Mouse (Mus musculus) liver, embryonic 15.5 days (tissue): Measurements from ENCODE around the gene Gstp3. TPM values are rescaled to one million over a fixed set of nuclear protein-coding genes. Genes with fewer than 3 reads are reported as not detected.
A peak's percentile ranks its signal among the peaks of the same experiment; 100 is the strongest.
"Not testable (repeated sequence)": the region's sequence is repeated elsewhere in the genome, so short reads cannot be mapped to it uniquely, and the experiment has no call there.

Source experiments
- ATAC-seq: fragments of 200-750 bp; cut with Nextera tagmentation; 2 replicates; pipeline ENCODE4 v1.8.0; 2017; ENCODE audit warnings: moderate number of reproducible peaks, mild to moderate bottlenecking, moderate library complexity; ENCODE audit not compliant: insufficient read depth
- H3K27ac ChIP-seq: fragments of 300-500 bp; sonication (generic); replicated peaks from 2 replicates; pipeline ENCODE4 v1.5.1; 2015; ENCODE audit warnings: mild to moderate bottlenecking, inconsistent platforms
- H3K27me3 ChIP-seq: fragments of 300-500 bp; sonication (generic); 2 replicates; pipeline ENCODE4 v1.6.1; 2015; ENCODE audit warnings: mild to moderate bottlenecking, inconsistent platforms
- H3K36me3 ChIP-seq: fragments of 300-500 bp; sonication (generic); replicated peaks from 2 replicates; pipeline ENCODE4 v1.6.1; 2015; ENCODE audit warnings: moderate library complexity, mild to moderate bottlenecking, inconsistent platforms
- H3K4me1 ChIP-seq: fragments of 300-500 bp; sonication (generic); replicated peaks from 2 replicates; pipeline ENCODE4 v1.6.1; 2015; ENCODE audit warnings: inconsistent platforms
- H3K4me2 ChIP-seq: fragments of 300-500 bp; sonication (generic); 2 replicates; pipeline ENCODE4 v1.6.1; 2015; ENCODE audit warnings: moderate library complexity, mild to moderate bottlenecking, inconsistent platforms
- H3K4me3 ChIP-seq: fragments of 300-500 bp; sonication (generic); replicated peaks from 2 replicates; pipeline ENCODE4 v1.5.1; 2015; ENCODE audit warnings: mild to moderate bottlenecking, inconsistent platforms
- H3K9ac ChIP-seq: fragments of 300-500 bp; sonication (generic); 2 replicates; pipeline ENCODE4 v1.6.1; 2015; ENCODE audit warnings: moderate library complexity, mild to moderate bottlenecking, inconsistent platforms
- H3K9me3 ChIP-seq: fragments of 300-500 bp; sonication (generic); replicated peaks from 2 replicates; pipeline ENCODE4 v1.6.1; 2016; ENCODE audit warnings: inconsistent platforms
- WGBS: fragments of 180-500 bp; shearing (Covaris S2); methylation state at CpG from one replicate; pipeline ENCODE4 v1.1.7; 2015; ENCODE audit warnings: mixed read lengths; ENCODE audit not compliant: insufficient replicate concordance; 5-methylcytosine and 5-hydroxymethylcytosine counted together
- polyA plus RNA-seq: library from polyadenylated mRNA; unstranded; fragments of >200 nt; fragmentation: Nextera tagmentation; extraction: Ambion mirVana; gene quantifications from 2 replicates; pipeline ENCODE4 v1.2.1, GENCODE M21; 2015

The Gstp3 gene
- polyA plus RNA-seq, 1 experiment from 2014 or later, result 77.6 TPM

GRCm38 (mm10) chr19:4064501-4064900 is 5.1 kb upstream of the Gstp3 start:
- H3K27me3 ChIP-seq, H3K27ac ChIP-seq, H3K4me3 ChIP-seq, H3K9ac ChIP-seq, H3K36me3 ChIP-seq, ATAC-seq, H3K4me2 ChIP-seq, H3K9me3 ChIP-seq: not testable (repeated sequence)
- H3K4me1 ChIP-seq, result peaks cover 27% of the 10 kb centered on the region
- WGBS, result 13% methylated on average over 6 of the region's 11 CpGs

- 27% methylated on average over 4 of the region's 4 CpGs for WGBS
- not testable (repeated sequence) for H3K4me3 ChIP-seq
- 0 out of 2 replicates have a peak overlapping the region, but pooled peaks have one; percentile 33 for H3K27ac ChIP-seq
Observed at GRCm38 (mm10) chr19:4063357-4063756, 4.0 kb upstream of the Gstp3 start.

GRCm38 (mm10) chr19:4060899-4061465 is 1.6 kb upstream of the Gstp3 start:
- H3K27ac ChIP-seq, result peak overlapping the region; percentile 62
- H3K4me1 ChIP-seq, result peaks cover 54% of the 10 kb centered on the region

More at GRCm38 (mm10) chr19:4063357-4063756, 4.0 kb upstream of the Gstp3 start:
- H3K9me3 ChIP-seq, H3K36me3 ChIP-seq, ATAC-seq, H3K4me2 ChIP-seq, H3K27me3 ChIP-seq, H3K9ac ChIP-seq: not testable (repeated sequence)
- peaks cover 38% of the 10 kb centered on the region for H3K4me1 ChIP-seq

GRCm38 (mm10) chr19:4060044-4060898 is 902 bp upstream of the Gstp3 start:
- H3K9me3 ChIP-seq, ATAC-seq, H3K36me3 ChIP-seq, H3K9ac ChIP-seq, H3K4me2 ChIP-seq, H3K27me3 ChIP-seq, H3K4me3 ChIP-seq: not testable (repeated sequence)
- peaks cover 61% of the 10 kb centered on the region for H3K4me1 ChIP-seq
- H3K27ac ChIP-seq, result peak overlapping the region; percentile 91
- 75% methylated on average over 8 of the region's 8 CpGs for WGBS

More at GRCm38 (mm10) chr19:4060899-4061465, 1.6 kb upstream of the Gstp3 start:
- Histone ChIP-seq H3K9ac (no peak overlapping the region), H3K9me3 (no peaks in the 10 kb centered on the region), H3K4me2 (no peak overlapping the region), H3K36me3 (no peaks in the 10 kb centered on the region), H3K27me3 (no peaks in the 10 kb centered on the region), H3K4me3 (no peak overlapping the region)
- whole genome bisulfite sequencing, result 65% methylated on average over 6 of the region's 6 CpGs
- no peak for ATAC-seq

DNA sequence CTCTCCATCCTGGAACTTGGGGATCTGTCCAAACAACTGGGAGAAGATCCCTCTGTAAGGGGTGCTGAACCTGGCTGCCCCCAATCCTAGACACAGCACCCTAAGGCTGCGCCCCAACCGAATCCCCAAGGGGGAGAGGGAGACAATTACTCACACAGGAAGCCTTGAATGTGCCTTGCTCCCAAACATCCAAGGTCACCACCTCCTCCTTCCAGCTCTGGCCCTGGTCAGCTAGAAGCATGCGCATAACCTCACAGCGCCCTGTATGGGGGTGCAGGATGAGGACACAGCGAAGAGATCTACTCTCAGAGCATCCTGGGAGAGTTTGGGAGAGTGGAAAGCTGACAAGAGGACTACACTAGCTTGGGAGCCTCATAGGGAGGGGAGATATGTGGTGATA is 788 bp downstream of the Gstp3 start:
- H3K4me1 ChIP-seq, result peaks cover 61% of the 10 kb centered on the region
- WGBS, result 91% methylated on average over 5 of the region's 5 CpGs
- no peaks in the 10 kb centered on the region for H3K9me3 ChIP-seq
- H3K27ac ChIP-seq, result peak overlapping the region; percentile 91
- peak overlapping the region; percentile 47; the same call in 1 of the 2 replicates for H3K9ac ChIP-seq
- H3K27me3 ChIP-seq, result no peaks in the 10 kb centered on the region
- no peak for ATAC-seq
- no peaks in the 10 kb centered on the region for H3K36me3 ChIP-seq
- H3K4me2 ChIP-seq, result peak overlapping the region; percentile 75
- H3K4me3 ChIP-seq, result peak overlapping the region; percentile 47

DNA sequence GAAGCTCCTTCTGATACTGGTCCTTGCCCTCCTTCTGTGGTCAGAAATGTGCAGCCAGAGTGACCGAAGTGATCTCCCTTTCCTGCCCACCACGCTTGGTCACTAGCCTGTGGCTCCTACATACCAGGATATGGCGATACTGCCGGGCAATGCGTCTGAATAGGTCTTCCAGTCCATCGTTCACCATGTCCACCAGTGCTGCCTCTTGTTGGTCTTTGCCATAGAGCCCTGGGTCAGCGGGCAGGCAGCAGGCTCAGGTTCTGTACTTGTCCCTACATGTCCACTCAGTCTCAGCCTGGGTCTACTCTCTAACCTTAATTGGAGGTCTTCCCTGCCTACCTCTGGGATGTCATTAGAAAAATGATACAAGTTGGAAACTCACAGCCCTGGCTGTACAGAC is 1.4 kb downstream of the Gstp3 start:
- no peaks in the 10 kb centered on the region for H3K9me3 ChIP-seq
- H3K4me2 ChIP-seq, result peak overlapping the region; percentile 75
- WGBS, result 86% methylated on average over 7 of the region's 7 CpGs
- H3K36me3 ChIP-seq, result no peaks in the 10 kb centered on the region
- H3K27me3 ChIP-seq, result no peaks in the 10 kb centered on the region
- 0 out of 2 replicates have a peak overlapping the region, but pooled peaks have one; percentile 1 for H3K9ac ChIP-seq
- peak overlapping the region; percentile 91 for H3K27ac ChIP-seq
- H3K4me3 ChIP-seq, result no peak overlapping the region
- ATAC-seq, result no peak
- peaks cover 63% of the 10 kb centered on the region for H3K4me1 ChIP-seq

- no peak overlapping the region for H3K4me3 ChIP-seq
- H3K4me1 ChIP-seq, result peaks cover 68% of the 10 kb centered on the region
- WGBS, result 79% methylated on average over 13 of the region's 13 CpGs
- no peak for ATAC-seq
- 0 out of 2 replicates have a peak overlapping the region, but pooled peaks have one; percentile 1 for H3K9ac ChIP-seq
- peak overlapping the region; percentile 91 for H3K27ac ChIP-seq
- no peaks in the 10 kb centered on the region for H3K36me3 ChIP-seq
- no peaks in the 10 kb centered on the region for H3K9me3 ChIP-seq
- H3K27me3 ChIP-seq, result no peaks in the 10 kb centered on the region
- H3K4me2 ChIP-seq, result peak overlapping the region; percentile 75
Observed at GRCm38 (mm10) chr19:4057389-4057788, 2.0 kb downstream of the Gstp3 start.

DNA sequence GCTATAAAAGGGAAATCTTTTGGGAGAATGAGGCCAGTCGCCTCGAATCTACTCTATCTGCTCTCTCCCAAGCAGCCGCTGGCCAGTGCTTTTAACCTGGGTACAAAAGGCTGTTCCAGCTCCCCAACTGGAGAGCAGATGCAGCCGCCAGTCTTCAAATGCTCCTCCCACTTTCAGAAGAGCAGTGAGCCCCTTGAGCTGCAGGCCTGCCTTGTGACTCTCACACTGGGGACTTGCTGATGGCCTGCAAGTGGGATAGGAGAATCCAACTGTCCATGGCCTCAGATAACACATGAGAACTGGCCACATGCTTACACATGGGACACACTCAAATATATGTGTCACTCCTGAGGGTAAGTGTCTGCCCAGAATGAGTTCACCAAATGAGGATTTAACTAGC is 2.6 kb downstream of the Gstp3 start:
- Histone ChIP-seq H3K36me3 (no peaks in the 10 kb centered on the region), H3K27me3 (no peaks in the 10 kb centered on the region), H3K4me1 (peaks cover 74% of the 10 kb centered on the region), H3K4me2 (no peak overlapping the region), H3K4me3 (no peak overlapping the region), H3K27ac (peak overlapping the region; percentile 91), H3K9ac (no peak overlapping the region), H3K9me3 (no peaks in the 10 kb centered on the region)
- 49% methylated on average over 4 of the region's 4 CpGs for WGBS
- ATAC-seq, result no peak

DNA sequence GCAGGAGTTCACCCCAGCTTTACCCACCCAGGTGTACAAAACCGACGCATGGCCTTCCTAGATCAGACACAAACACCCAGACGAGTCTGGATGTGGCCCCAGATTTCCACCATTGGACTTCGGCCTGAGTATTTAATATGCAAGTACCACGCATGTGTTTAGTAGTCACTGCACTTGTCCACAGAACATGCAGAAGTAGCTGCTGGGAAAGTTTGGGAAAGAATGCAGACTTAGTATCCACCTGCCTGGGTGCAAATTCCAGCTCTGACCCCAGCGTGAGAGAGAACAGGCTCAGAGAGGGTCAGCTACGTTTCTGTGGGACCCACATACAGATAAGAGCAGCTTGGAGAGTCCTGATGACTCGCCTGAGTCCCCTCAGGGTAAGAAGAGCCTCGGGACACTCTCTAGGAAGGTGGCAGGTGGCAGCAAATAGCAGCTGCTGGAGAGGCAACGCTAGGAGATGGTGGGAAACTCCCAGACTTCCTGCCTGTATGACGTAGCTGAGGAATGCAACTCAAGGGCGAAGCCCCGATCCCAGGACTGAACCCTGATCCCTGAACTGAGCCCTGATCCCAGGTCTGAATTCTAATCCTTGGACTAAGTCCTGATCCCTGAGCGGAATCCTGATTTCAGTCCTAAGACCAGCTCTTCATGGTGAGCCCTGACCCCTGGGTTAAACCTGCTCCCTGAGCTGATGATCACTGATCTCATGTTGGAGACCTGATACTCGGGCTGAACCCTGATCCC is 3.2 kb downstream of the Gstp3 start:
- Histone ChIP-seq H3K9me3 (no peaks in the 10 kb centered on the region), H3K4me3 (no peak overlapping the region), H3K27ac (peak overlapping the region; percentile 91), H3K27me3 (no peaks in the 10 kb centered on the region), H3K4me1 (peaks cover 74% of the 10 kb centered on the region), H3K4me2 (no peak overlapping the region), H3K36me3 (no peaks in the 10 kb centered on the region), H3K9ac (no peak overlapping the region)
- 49% methylated on average over 15 of the region's 15 CpGs for WGBS
- no peak for ATAC-seq

DNA sequence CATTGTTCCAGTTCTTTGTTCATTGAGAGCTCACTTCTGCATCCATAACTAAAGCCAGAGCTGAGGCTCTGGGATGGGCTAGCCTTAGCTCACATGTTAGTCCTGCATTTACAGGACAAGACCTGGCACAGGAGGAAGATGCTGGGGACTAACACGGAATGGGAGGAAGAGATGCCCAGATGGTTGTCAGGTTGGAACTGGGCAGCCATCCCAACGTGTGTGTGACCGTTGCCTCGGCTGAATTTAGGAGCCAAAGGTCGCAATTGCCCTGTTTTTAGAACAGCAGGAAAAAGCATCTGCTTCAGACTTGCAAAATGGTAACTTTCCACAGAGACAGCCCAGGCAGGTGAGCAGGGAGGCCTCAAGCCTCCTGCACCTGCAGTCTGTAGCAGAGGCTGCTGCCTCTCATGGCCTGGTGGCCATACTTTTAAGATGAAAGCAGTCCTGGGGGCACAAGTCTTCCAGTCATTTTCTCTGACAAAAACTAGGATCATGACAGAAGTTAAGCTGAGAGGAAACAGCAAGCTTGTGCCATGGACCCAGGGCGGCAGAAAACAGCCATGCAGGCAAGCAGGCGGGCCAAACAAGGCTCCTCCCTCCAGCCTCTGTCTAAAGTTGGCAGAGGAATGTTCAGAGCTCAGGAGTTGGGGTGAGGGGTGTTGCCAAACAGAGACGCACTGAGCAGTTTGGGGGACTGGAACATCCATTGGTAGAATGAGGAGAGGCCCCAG is 4.0 kb downstream of the Gstp3 start:
- no peak overlapping the region for H3K4me2 ChIP-seq
- H3K4me1 ChIP-seq, result peaks cover 67% of the 10 kb centered on the region

More for the DNA sequence above, 4.0 kb downstream of the Gstp3 start:
- Histone ChIP-seq H3K27ac (0 out of 2 replicates have a peak overlapping the region, but pooled peaks have one; percentile 91), H3K36me3 (no peaks in the 10 kb centered on the region), H3K4me3 (no peak overlapping the region), H3K27me3 (no peaks in the 10 kb centered on the region), H3K9ac (no peak overlapping the region), H3K9me3 (no peaks in the 10 kb centered on the region)
- no peak for ATAC-seq
- WGBS, result 64% methylated on average over 8 of the region's 8 CpGs
